Mouse (Mus musculus) layer of hippocampus, adult 8-10 months (tissue): ENCODE data around the gene Prm3. TPM values are rescaled to one million over a fixed set of nuclear protein-coding genes. Genes with fewer than 3 reads are reported as not detected.
"Not testable (repeated sequence)": the region's sequence is repeated elsewhere in the genome, so short reads cannot be mapped to it uniquely, and the experiment has no call there.

Source experiments
- DNase-seq, 2 experiments: peaks; one replicate each; pipeline ENCODE4 v3.0.0; 2022; ENCODE audit warnings: low spot score in 2 of 2
- total RNA-seq, 4 experiments: library from RNA; stranded (reverse); gene quantifications; 2 replicates each; pipeline ENCODE4 v1.2.4; 2022

The Prm3 gene
- total RNA-seq, 4 experiments from 2014 or later = not detected

DNA sequence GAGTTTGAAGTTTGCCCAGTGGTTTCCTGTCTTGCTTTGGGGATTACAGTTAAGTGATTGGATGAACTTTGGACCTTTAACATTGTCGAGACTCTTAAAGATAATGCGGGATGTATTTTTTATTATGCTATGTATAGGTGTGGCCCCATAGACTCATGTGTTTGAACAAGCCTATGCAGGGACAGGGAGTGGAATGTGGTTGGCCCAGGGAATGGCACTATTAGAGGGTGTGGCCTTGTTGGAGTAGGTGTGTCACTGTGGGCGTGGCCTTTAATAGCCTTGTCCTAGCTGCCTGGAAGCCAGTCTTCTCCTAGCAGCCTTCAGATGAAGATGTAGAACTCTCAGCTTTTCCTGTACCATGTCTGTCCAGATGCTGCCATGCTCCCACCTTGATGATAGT, 11.7 kb upstream of the Prm3 start:
- DNase-seq = not testable (repeated sequence)

DNA sequence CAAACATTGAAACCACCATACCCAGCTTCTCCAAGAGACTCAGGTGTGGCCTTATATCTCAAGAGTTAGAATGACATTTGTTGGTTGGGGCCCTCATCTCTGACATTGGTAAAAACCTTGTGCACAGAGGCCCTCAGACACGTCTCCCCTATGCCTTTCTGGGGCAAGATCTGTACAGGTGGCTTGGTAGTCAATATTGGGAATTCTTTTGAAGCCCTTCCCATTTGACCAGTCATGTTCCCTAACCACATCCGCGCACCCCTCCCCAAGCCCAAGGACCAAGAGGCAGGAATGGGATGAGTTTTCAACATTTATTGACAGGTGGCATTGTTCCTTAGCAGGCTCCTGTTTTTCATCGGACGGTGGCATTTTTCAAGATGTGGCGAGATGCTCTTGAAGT, 5.3 kb upstream of the Prm3 start, which contains the start of gene Prm2:
Gene Prm2 (minus strand): TSS at position 101 of the 400 bp plus-strand sequence.
- DNase-seq = no peak

DNA sequence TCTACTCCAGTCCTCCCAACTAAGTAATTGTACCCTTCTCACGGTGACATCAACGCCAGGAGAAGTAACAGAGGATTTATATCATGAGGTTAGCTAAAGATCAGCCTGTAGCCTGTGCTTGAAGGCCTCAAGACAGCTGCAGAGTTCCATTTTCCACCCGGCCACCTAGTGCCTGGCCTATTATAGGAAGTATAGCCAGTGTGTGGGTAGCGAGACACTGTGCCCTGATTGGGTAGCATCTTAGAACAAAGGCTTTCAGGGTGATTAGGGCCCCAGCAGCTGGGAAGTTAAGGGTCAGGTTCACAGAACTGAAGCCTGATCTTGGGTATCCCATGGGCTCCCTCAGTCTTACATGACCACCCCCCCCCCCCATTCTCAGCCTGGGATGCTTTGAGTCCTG, 1.8 kb downstream of the Prm3 start:
- no peak for DNase-seq

DNA sequence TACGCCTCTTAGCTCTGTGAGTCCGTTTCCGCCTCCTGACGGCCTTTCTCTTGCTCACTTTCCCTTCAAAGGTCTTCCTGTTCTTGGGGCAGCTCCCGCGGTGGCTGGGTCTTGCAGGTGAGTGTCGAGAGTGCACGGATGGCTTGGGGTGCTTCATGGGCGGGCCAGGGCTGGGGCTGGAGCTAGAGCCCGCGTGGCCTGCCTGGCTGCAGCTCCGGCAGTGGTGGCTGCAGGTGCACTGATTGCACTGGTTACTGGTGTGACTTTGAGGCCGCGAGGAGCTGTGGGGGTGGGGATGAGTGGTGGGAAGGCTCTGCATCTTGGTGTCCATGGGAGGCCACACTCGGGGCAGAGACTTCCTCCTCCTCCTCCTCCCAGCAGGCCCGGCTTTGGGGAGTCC, 2.4 kb downstream of the Prm3 start, which contains the start of gene Tnp2:
Gene Tnp2 (minus strand): TSS at position 390 of the 400 bp plus-strand sequence.
- DNase-seq = no peak

DNA sequence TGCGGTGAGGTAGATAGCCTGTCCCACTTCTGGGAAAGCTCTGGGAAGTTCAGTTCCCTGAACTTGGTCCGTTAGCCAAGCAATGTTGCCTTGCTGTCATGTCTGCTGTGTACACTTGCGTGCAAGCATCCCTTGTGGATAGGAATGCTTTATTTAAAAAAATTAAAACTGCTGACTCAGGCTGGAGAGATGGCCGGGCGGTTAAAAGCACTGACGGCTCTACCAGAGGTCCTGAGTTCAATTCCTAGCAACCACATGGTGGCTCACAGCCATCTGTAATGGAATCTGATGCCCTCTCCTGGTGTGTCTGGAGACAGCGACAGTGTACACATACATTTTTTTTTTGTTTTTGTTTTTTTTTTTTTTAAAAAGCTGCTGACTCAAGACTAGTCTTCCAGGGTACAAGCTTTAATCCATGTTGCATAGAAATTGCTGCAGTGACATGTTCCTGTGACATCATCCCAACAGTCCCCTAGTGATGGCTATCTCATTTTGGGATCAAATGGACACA, 3.1 kb downstream of the Prm3 start:
- no peak for DNase-seq

DNA sequence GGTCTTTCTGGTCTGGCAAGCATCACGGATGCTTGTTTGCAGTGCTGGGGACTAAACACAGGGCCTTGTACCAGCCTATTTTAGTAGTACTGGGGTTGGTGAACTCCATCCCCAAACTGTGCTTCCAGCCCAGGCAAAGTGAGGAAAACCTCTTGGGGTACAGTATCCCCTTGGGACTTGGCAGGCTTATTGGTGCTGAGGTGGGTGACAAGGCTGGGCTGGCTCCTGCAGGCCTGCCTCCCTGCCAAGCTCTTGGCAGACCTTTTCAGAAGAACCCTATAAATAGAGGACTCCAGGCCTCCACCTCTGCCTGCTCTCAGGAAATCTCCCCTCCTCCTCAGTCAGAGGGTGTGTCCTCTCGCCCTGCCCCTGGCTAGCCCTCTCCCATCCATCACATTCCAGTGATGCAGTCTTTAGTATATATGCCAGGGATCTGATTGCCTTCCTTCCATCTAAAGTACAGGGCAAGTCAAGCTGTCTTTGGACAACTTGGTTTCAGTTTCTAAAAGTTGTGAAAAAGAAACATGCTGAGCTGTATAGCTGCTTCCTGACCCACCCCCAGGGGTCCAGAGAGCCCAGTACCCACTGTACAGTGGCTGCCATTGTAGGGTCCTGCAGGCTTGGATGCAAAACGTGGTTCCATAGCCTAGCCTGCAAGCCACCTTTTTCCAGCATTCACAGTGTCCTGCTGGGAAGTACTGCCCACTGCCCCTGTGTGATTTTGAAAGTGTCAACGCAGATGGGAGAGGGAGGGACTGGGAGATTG, 3.7 kb downstream of the Prm3 start:
- DNase-seq = no peak

DNA sequence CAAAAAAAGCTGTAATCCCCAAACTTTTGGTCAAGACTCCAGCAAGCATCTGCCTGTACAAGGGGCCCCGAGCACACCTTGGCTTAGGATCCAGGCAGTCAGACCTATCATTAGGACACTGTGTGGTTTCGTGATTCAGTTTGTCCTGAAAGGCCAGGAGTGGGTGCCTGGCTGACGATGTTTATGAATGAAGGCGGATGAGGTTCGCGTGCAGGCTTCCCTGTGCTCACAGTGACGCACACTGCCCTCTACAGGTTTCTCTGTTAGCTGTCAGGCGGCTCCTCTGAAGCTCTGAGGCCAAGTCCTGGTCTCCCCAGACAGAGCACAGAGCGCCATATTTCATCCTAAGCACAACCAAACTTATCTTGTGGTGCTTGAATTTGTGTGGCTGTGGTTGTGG, 4.4 kb downstream of the Prm3 start:
- DNase-seq = peak; percentile 75 to 80

DNA sequence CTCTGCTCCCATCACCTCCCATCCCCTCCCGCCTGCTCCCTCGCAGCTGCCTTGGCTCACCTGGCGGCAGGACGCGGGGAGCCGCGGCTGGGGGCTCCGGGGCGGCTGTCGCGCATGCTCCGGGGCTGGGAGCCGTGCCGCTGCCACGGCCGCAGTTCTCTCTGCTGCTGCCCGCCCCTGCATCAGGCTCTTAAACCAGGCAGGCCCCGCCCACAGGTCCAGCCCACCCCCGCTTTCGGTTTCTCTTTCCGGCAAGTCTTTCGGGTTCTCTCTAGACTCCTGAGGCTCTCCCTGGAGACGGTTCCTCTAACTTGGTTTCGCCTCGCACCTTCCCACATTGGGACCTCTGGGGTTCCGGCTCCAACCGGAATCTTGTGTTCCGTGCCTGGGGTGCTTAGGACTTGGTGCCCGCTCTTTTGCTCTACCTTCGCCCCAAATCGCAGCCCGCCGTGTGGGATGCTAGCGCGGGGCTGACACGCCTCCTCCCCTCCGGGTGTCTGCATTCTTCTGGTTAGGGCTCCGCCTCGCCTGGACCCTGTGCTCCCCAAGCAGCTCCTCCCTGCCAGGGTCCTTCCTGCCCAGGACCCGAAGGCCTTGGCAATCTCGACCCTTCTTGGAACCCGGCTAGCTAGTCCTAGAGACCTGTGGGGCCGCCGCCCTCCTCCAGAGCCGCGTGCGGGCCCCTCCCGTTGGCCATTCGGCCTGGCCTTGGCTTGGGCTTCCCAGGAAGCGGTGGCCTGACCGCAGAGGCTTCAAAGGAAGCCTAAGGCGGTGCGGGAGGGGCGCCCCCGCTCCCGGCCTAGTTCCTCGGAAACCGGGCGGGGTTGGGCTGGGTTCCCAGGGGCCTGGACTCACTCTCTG, 5.1 kb downstream of the Prm3 start, which contains the start of gene Socs1:
Gene Socs1 (minus strand): TSS at position 166 of the 861 bp plus-strand sequence.
- DNase-seq = peak; percentile 57 to 75

DNA sequence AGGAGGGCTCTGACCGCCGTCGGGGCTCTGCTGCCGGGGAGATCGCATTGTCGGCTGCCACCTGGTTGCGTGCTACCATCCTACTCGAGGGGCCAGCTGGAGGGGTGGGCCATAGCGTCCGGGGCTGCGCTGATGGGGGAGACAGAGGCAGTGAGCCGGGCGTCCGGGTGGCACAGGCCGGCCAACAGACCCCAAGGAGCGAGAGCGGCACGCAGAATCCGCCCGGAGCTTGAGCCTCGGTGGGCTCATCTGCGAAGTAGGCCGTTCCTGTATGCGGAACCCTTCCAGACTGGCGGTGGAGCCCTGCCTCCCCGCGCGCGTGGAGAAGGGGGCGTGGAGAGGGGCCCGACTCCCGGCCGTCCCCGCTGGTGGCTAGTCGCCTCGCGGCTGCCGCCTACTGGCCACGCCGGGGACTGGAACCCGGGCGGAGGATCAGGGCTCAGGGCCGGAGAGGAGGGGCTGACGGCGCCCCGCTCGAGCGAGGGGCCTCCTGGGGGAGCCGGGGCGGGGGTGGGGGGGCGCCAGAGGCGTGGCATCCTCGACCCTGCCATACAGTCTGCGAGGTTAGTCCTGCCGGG, 5.8 kb downstream of the Prm3 start:
- DNase-seq = peak; percentile 59 to 81

DNA sequence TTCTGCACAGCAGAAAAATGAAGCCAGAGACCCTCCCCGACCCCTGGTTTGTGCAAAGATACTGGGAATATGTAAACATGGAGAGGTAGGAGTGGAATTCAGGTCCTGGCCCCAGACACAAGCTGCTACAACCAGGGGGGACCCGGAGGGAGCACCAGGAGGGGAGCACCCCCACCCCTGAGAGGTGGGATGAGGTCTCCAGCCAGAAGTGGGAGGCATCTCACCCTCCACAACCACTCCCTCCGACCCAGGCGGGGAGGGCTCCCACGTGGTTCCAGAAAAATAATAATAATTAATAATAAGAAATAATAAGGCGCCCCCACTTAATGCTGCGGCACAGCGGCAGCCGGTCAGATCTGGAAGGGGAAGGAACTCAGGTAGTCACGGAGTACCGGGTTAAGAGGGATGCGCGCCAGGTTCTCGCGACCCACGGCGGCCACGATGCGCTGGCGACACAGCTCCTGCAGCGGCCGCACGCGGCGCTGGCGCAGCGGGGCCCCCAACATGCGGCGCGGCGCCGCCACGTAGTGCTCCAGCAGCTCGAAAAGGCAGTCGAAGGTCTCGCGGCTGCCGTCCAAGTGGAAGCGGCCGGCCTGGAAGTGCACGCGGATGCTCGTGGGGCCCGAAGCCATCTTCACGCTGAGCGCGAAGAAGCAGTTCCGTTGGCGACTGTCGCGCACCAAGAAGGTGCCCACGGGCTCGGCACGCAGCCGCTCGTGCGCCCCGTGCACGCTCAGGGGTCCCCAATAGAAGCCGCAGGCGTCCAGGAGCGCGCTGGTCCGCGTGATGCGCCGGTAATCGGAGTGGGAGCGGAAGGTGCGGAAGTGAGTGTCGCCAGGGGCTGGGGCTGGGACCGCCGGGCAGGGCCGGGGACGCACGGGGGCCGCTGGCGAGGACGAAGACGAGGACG, 6.6 kb downstream of the Prm3 start:
- no peak for DNase-seq

DNA sequence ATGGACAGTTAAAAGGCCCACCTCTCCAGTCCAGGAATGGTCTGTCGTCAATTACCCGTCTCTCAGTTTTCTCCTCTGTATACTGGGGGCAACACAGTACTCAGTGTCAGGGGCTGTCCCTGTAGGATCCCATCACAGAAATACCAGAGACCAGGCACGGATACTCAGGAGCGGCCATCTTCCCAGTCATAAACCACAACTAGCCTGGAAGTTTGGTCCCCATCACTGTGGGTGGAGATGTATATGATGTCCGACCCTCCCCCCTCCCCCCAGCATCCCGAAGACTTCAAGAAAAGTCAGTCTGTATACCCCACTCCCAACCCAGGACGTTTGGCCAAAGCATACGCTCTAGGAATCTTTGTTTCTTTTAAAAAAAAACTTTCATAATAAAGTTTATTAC, 7.3 kb downstream of the Prm3 start:
- DNase-seq = no peak

DNA sequence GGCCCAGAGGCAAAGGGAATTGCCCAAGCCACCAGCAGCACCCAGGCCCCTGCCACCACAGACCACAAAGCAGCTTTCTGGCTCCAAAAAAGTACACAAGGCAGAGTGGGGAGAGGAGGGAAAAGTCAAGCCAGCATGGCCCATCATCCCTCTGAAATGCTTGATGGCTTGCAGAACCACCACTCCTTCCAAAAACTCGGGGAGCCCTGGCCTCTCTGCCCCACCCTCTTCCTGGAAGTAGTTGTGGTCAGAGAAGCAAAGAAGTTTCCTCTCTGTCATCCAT, 7.6 kb downstream of the Prm3 start:
- DNase-seq = no peak

DNA sequence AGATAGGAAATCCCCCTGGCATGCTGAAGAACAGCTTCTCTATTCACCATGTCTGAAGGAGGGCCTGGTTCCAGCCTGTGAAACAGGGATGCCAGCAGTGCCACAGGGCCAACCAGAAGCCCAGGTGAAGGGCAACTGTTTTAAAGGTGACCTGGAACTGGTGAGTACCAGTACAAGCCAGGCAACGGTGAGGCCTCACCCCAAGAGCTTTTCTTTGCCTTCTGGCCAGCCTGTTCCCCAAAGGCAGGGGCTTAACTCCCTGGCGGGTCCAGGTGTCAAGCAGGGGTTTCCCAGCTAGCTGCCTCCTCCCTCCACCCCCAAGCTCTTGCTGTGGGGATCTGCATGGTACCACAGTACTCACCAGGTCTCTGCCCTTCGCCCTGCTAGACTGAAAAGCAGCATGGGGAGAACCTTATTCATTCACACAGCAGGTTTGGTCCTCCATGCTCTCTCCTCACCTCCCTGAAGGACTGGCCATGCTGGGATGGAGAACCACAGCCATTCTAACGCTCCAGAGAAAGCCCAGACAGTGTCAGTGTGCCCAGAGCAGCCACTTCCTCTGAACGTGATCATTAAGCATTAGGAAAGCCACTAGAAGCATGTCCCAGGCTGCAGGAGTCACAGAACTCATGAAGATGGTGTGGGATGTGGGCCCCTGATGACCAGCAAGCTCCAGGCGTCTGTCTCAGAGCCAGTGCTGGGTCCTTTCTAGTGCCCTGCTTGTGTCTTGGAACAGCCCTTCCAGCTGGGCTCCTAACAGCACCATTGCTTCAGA, 8.2 kb downstream of the Prm3 start:
- no peak for DNase-seq

DNA sequence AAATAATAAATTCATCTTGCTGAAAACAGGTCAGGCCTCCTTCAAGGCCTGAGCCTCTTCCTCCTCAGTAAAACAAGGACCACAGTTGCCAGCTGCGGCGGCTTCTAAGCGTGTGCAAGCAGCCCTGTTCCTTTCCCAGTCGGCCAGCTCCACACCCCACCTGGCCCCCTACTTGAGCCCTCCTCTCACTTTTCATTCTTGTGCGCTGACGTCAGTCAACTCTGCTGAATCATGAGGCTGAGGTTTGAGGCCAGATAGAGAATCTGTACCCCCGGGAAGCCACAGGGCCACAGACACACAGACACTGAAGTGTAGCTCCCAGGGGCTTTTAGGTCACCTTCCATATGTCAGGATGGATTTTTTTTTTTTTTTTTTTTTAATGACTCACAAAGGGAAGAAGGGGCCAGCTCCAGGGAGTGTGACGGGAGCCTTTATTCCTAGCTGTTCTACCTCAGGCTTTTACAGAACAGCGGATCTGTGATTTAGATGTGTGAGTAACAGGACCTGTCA, 8.8 kb downstream of the Prm3 start:
- no peak for DNase-seq

DNA sequence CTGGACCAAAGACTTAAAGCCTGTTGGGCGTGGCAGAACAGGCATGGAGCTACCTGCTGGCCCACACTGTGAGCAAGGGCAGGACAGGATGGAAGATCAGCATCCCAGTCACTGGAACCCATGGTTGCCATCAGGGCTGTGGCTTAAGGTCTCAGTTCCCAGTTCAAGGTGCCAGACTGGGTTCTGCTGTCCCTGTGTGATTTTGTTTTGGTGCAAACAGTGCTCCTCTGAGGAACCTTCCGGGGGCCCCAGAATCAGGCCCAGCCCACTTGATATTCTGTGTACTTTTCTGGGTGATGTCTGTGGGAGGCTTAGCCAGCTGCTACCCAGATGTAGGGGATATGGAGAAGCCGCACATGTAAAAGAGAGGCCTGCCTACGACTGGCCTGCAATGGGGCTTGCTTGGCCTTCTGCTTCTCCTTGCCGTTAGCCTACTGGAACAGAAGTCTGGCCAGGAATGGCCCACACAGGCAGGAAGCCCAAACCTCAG, 10.0 kb downstream of the Prm3 start:
- no peak for DNase-seq

DNA sequence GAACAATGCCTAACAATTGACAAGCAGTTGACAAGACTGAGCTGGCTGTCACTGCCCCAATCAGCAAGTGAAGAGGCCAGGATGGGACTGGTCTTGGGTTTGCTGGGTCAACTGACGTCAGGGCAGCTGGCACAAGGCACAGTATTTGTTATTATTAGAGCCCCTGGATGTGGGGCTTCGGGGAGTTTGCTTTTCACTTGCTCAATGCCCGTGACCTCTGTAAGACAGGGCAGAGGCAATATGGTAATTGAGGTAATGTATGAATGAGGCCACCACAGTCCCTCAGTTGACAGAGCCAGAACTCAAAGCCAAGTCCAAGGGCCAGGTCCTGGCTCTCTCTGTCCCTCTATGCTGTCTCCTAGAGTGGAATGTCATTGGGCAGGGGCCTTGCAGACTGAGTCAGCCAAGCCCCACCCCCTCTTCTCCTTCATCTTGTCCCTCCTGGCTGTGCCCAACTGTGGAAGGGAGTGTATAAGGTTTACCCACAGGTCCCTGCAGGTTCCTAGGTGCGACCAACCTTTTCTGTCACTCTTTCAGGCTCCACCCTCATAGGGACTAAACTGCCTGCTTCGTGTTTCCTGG, 13.0 kb downstream of the Prm3 start:
- no peak for DNase-seq

DNA sequence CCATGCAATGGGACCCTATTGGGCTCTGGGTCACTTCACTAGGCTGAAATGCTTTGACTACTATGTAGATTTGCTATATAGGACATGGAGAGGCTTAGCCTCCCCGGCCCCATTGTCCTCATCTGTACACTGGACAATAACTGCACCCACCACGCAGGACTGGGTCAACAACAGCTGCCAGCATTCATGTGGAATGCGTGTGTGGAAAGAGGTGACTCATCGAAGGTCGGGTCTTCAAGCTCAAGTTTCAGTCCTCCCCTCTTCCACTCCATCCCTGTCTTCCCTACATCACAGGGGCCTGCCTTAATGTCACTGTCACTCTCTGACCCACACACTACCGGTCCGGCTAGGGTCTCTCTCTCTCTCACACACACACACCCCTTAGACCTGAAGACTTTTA, 14.4 kb downstream of the Prm3 start:
- no peak for DNase-seq

DNA sequence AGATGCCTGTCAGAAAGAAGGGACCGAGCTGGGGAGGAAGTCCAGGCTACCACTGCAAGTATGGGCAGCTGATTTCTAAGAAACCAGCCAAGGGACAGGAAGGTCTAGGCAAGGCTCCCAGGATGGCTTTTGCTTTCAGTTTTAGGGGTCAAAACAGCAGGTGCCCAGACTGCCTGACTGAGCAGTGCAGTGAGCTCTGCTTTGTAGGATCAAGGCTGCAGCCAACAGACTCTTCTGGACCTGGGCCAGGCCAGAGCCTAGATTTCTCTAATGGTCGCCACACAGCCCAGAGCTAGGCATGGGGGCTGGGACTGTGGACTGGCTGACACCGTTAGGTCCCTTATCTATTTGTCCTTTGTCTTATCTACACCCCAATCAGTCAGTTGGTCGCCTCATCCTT, 16.0 kb downstream of the Prm3 start:
- DNase-seq = no peak

DNA sequence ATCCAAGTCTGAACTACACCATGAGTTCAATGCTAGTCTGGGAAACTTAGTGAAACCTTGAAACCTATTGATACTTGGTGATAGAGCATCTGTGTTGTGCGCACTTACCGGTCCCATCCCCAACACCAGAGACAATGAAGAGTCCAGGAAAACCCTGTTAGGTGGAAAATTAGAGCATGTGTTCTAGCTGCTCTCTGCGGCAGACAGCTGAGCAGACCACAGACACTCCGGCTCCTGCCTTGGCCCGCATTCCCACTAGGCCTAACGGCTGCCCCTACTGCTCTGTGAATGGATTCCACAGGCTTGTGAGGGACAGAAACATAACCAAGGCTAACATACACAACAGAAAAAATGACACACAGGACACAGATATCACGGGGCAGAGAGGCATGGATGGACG, 17.2 kb downstream of the Prm3 start:
- DNase-seq = no peak
